Mouse (Mus musculus) stomach, postnatal 0 days (tissue): Measurements from ENCODE around the gene Cysltr2.

Experiments used
- CTCF ChIP-seq: IDR thresholded peaks from 2 replicates; pipeline ENCODE4 v1.5.1; 2016; ENCODE audit warnings: antibody characterized with exemption, low read depth, mild to moderate bottlenecking, moderate library complexity
- EP300 ChIP-seq: optimal IDR thresholded peaks from 2 replicates; pipeline ENCODE3; 2016; ENCODE audit warnings: antibody characterized with exemption

GRCm38 (mm10) chr14:72976111-72976510 is 72.8 kb downstream of the Cysltr2 start:
- TF ChIP-seq CTCF (no peak), EP300 (no peak)
